Mouse (Mus musculus): ENCODE data around the gene Arl4d. TPM values are rescaled to one million over a fixed set of nuclear protein-coding genes. Genes with fewer than 3 reads are reported as not detected.
"Not testable (repeated sequence)": the region's sequence is repeated elsewhere in the genome, so short reads cannot be mapped to it uniquely, and the experiment has no call there.

Arl4d gene
- total RNA-seq (2021): 10 to 100 TPM; 18.9 to 23.5 TPM
- 23.4 and 27.8 TPM in 2 replicates for polyA plus RNA-seq (2012; rRNA removed)
- long read RNA-seq, partial matches to known transcripts: 0 of 1 reads
- long read RNA-seq, other reads (novel, unspliced or antisense): 1 of 1 reads

DNA sequence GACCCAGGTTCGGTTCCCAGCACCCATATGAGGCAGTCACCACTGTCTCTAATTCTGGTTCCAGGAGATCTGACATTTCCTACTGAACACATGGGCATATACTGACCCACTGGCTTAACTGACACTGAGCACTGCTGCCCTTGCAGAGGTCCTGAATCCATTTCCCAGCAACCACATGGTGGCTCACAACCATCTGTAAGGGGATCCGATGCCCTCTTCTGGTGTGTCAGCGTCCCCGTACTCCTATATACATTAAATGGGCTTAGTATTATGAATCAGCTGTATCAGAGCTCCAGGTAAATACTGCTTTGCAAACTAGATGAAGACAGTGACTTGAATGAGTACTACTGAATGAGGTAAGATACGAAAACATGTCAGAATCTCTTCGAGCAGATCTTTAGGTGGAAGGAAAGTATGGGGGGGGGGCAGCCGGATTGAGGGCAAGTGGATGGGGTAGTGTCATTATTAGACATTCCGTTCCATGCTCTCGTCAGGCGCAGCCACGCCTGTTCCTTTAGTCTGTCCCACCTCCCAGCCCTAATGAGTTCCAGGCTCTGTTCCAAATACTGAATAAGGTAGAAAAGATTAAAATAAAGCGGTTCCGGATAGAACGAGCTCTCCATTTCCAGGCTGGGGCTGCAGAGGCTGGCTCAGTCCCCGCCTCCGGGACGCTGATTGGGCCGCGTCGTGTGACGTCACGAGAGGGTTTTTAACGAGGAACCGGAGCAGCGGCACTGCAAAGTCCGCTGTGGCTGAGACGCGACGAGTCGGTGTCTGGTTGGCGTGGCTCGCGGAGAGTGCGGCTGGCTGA is at the start of gene Arl4d:
Gene Arl4d (plus strand): TSS at position 717 of the 811 bp plus-strand sequence.
- H3K9ac ChIP-seq (ENCODE audit: low read depth, low read length): peak within 1 kb of the TSS; percentile 86
- H3K27me3 ChIP-seq (ENCODE audit: control insufficient read depth, insufficient read depth, low read length): no peaks in the 10 kb centered on the region
- peak; percentile 97 for DNase-seq
- peaks cover 9% of the 10 kb centered on the region for H3K4me1 ChIP-seq (ENCODE audit: control insufficient read depth, insufficient read depth, low read length)
- intact Hi-C loops (cut with DNase I): loop anchor here (5.0 kb wide), 1 partner anchor 32 kb away; no protein-coding TSS in a partner anchor
- peak within 1 kb of the TSS; percentile 66 for H3K4me3 ChIP-seq
- H3K36me3 ChIP-seq (ENCODE audit: control insufficient read depth, insufficient read depth, low read length): no peaks in the 10 kb centered on the region
- 6% methylated on average over 34 of the region's 34 CpGs for WGBS
- H3K27ac ChIP-seq: peak within 1 kb of the TSS; percentile 88
- no peaks in the 10 kb centered on the region for H3K79me2 ChIP-seq (replicated peaks; ENCODE audit: control insufficient read depth, insufficient read depth, low read length)
- TF ChIP-seq EP300 (IDR thresholded peaks at IDR 0.05; ENCODE audit: insufficient read depth, low read depth, low read length) (peak; percentile 89), CTCF (IDR thresholded peaks at IDR 0.05) (0 out of 2 replicates have a peak, but pooled peaks have one; percentile 15), POLR2A (IDR thresholded peaks at IDR 0.05; ENCODE audit: insufficient read depth, low read depth, low read length) (peak; percentile 100)

DNA sequence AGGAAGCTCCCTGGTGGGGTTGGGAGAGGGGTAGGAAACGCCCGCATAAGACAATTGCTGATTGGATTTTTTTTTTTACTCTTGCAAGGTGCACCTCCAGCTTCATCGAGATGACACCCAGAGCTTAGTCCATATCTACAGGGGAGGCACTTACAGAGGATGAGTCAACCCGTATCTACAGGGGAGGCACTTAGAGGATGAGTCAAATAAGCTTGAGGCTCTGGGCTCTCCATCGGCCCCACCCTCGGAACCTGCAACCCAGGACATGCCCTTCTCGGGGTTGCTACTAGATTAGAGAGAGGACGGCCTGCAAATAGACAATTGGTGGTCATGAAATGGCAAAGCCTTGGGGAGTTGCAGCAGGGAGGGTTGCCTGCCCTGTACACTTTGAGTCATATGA is 49.2 kb upstream of the Arl4d start:
- Histone ChIP-seq H3K36me3 (ENCODE audit: control insufficient read depth, insufficient read depth, low read length) (no peaks in the 10 kb centered on the region), H3K27me3 (ENCODE audit: control insufficient read depth, insufficient read depth, low read length) (0 out of 2 replicates have a peak, but pooled peaks cover 3% of the 10 kb centered on the region), H3K4me3 (no peak overlapping the region), H3K9ac (ENCODE audit: low read depth, low read length) (no peak overlapping the region), H3K27ac (no peak overlapping the region), H3K79me2 (replicated peaks; ENCODE audit: control insufficient read depth, insufficient read depth, low read length) (no peaks in the 10 kb centered on the region), H3K4me1 (ENCODE audit: control insufficient read depth, insufficient read depth, low read length) (no peaks in the 10 kb centered on the region)
- intact Hi-C loops (cut with DNase I): no loop called here
- WGBS: 75% methylated on average over 8 of the region's 8 CpGs
- no peak for DNase-seq
- no peak for TF ChIP-seq CTCF (IDR thresholded peaks at IDR 0.05)
- TF ChIP-seq POLR2A (IDR thresholded peaks at IDR 0.05; ENCODE audit: insufficient read depth, low read depth, low read length): no peak
- TF ChIP-seq EP300 (IDR thresholded peaks at IDR 0.05; ENCODE audit: insufficient read depth, low read depth, low read length): no peak

DNA sequence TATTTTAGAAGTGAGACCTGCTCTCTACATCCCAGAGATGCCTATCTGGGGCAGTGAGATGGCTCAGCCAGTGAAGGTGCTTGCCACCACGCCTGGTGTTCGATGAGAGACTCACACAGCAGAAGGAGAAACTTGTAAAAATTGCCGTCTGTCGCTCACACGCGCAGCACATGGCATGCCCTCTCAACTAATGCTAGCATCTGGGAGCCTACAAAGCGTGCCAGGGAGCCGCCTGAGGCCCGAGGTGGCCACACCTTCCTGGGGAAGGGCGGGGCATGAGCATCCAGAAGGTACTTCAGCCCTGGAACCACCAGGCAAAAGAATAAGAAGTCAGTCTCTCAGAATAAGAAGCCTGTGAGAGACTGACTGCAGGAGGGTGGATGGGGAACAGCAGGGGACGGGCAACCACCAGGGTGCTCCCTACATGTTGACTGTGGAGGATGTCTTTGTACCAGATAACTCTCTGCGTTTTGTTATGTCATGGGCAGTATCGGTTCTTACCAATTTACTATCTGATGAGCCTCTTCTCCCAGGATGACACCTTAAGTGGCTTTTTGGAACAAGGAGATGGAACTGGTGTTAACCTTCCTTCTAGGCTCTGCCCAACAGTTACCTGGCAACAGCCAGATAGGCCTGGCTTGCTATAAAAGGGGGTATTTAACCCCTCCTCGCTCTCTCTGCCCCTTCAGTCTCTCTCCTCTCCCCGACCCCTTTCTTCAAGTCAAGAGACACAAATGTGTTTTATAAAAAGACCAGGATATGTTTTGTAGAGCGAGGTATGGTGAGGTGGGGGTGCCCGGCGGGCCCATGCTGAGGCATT is 48.2 kb upstream of the Arl4d start:
- Histone ChIP-seq H3K79me2 (replicated peaks; ENCODE audit: control insufficient read depth, insufficient read depth, low read length) (no peaks in the 10 kb centered on the region), H3K27me3 (ENCODE audit: control insufficient read depth, insufficient read depth, low read length) (0 out of 2 replicates have a peak, but pooled peaks cover 3% of the 10 kb centered on the region), H3K4me1 (ENCODE audit: control insufficient read depth, insufficient read depth, low read length) (no peaks in the 10 kb centered on the region), H3K4me3 (no peak overlapping the region), H3K27ac (no peak overlapping the region), H3K9ac (ENCODE audit: low read depth, low read length) (no peak overlapping the region), H3K36me3 (ENCODE audit: control insufficient read depth, insufficient read depth, low read length) (no peaks in the 10 kb centered on the region)
- no peak for TF ChIP-seq CTCF (IDR thresholded peaks at IDR 0.05)
- TF ChIP-seq EP300 (IDR thresholded peaks at IDR 0.05; ENCODE audit: insufficient read depth, low read depth, low read length): no peak
- TF ChIP-seq POLR2A (IDR thresholded peaks at IDR 0.05; ENCODE audit: insufficient read depth, low read depth, low read length): no peak
- intact Hi-C loops (cut with DNase I): no loop called here
- no peak for DNase-seq
- 26% methylated on average over 18 of the region's 18 CpGs for WGBS

DNA sequence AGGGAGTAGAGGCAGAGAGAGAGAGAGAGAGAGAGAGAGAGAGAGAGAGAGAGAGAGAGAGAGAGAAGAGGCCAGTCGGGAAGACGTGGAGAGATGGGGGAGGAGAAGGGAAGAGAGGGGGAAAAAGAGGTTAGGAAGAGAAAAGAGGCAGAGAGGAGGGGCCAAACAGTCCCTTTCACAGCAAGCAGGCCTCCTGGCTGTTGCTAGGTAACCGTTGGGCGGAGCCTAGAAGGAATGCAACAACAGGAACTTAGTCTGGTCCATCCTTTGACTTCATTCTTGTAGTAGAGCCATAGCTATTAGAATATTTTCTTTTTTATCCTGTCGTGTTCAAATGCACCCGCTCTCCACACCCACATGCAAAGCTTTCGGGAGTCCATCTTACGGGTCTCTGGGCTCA is 47.5 kb upstream of the Arl4d start:
- H3K36me3 ChIP-seq (ENCODE audit: control insufficient read depth, insufficient read depth, low read length): no peaks in the 10 kb centered on the region
- no peak overlapping the region for H3K27ac ChIP-seq
- H3K79me2 ChIP-seq (replicated peaks; ENCODE audit: control insufficient read depth, insufficient read depth, low read length): no peaks in the 10 kb centered on the region
- no peak overlapping the region for H3K4me3 ChIP-seq
- TF ChIP-seq CTCF (IDR thresholded peaks at IDR 0.05): no peak
- no peak for TF ChIP-seq POLR2A (IDR thresholded peaks at IDR 0.05; ENCODE audit: insufficient read depth, low read depth, low read length)
- TF ChIP-seq EP300 (IDR thresholded peaks at IDR 0.05; ENCODE audit: insufficient read depth, low read depth, low read length): no peak
- no peaks in the 10 kb centered on the region for H3K4me1 ChIP-seq (ENCODE audit: control insufficient read depth, insufficient read depth, low read length)
- intact Hi-C loops (cut with DNase I): no loop called here
- H3K9ac ChIP-seq (ENCODE audit: low read depth, low read length): no peak overlapping the region
- H3K27me3 ChIP-seq (ENCODE audit: control insufficient read depth, insufficient read depth, low read length): 0 out of 2 replicates have a peak, but pooled peaks cover 3% of the 10 kb centered on the region
- no peak for DNase-seq
- WGBS: 16% methylated on average over 8 of the region's 8 CpGs

DNA sequence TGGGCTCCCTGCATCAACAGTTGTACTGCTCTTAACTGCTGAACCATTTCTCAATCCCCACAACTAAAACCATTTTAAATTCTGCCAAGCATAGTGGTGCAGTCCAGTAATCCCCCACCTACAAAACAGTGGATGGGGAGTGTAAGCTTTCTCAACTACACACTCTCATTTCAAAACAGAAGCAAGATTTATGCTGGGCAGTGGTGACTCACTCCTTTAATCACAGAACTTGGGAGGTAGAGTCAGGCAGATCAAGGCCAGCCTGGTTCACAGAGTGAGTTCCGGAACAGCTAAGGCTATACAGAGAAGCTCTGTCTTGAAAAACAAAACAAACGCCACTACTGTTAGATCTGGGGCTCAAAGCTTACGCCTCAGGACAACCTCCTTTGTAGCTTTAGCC is 46.7 kb upstream of the Arl4d start:
- no peak overlapping the region for H3K27ac ChIP-seq
- WGBS: 84% methylated on average over 3 of the region's 3 CpGs
- intact Hi-C loops (cut with DNase I): no loop called here
- TF ChIP-seq EP300 (IDR thresholded peaks at IDR 0.05; ENCODE audit: insufficient read depth, low read depth, low read length): no peak
- no peak for TF ChIP-seq POLR2A (IDR thresholded peaks at IDR 0.05; ENCODE audit: insufficient read depth, low read depth, low read length)
- no peak for TF ChIP-seq CTCF (IDR thresholded peaks at IDR 0.05)
- H3K79me2 ChIP-seq (replicated peaks; ENCODE audit: control insufficient read depth, insufficient read depth, low read length): no peaks in the 10 kb centered on the region
- H3K27me3 ChIP-seq (ENCODE audit: control insufficient read depth, insufficient read depth, low read length): 0 out of 2 replicates have a peak, but pooled peaks cover 3% of the 10 kb centered on the region
- no peak overlapping the region for H3K4me3 ChIP-seq
- H3K36me3 ChIP-seq (ENCODE audit: control insufficient read depth, insufficient read depth, low read length): no peaks in the 10 kb centered on the region
- no peak for DNase-seq
- H3K4me1 ChIP-seq (ENCODE audit: control insufficient read depth, insufficient read depth, low read length): no peaks in the 10 kb centered on the region
- no peak overlapping the region for H3K9ac ChIP-seq (ENCODE audit: low read depth, low read length)

DNA sequence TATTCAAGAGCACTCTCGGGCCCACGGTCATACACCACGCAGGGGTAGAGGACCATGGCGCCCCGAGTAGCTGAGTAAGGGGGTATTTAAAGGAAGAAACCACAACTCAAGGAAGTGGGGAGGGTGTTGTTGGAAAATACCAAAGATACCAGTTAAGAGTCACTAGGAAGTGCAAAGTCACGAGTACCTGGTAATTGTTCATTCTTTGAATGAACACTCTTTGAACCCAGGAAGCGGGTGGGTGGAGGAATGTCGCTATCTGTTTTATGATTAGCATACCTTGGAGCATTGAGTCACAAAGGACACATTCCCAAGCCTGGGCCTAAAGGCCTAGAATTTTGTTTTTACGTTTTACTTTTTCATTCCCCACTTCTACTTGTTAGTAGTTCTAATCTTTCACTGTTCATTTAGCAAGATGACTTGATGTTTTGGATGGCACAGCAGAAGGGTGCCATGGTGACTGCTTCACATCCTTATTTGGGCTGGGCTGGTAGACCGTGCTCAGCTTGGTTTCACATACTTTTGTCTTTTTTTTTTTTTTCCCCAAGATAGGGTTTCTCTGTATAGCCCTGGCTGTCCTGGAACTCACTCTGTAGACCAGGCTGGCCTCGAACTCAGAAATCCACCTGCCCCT is 45.2 kb upstream of the Arl4d start:
- H3K4me1 ChIP-seq (ENCODE audit: control insufficient read depth, insufficient read depth, low read length); H3K36me3 ChIP-seq (ENCODE audit: control insufficient read depth, insufficient read depth, low read length): not testable (repeated sequence)

More for the DNA sequence above, 45.2 kb upstream of the Arl4d start:
- H3K4me3 ChIP-seq; H3K27ac ChIP-seq; H3K79me2 ChIP-seq (replicated peaks; ENCODE audit: control insufficient read depth, insufficient read depth, low read length); DNase-seq; H3K27me3 ChIP-seq (ENCODE audit: control insufficient read depth, insufficient read depth, low read length); H3K9ac ChIP-seq (ENCODE audit: low read depth, low read length); intact Hi-C loops (cut with DNase I): not testable (repeated sequence)
- WGBS: 77% methylated on average over 11 of the region's 11 CpGs
